Mouse (Mus musculus): ENCODE measurements around the gene Hist1h1a. TPM values are rescaled to one million over a fixed set of nuclear protein-coding genes. Genes with fewer than 3 reads are reported as not detected.
"Not testable (repeated sequence)": the region's sequence is repeated elsewhere in the genome, so short reads cannot be mapped to it uniquely, and the experiment has no call there.

Gene Hist1h1a
- total and polyA plus RNA-seq, 3 experiments: 4.1 to 2,211 TPM; not detected in 1

DNA sequence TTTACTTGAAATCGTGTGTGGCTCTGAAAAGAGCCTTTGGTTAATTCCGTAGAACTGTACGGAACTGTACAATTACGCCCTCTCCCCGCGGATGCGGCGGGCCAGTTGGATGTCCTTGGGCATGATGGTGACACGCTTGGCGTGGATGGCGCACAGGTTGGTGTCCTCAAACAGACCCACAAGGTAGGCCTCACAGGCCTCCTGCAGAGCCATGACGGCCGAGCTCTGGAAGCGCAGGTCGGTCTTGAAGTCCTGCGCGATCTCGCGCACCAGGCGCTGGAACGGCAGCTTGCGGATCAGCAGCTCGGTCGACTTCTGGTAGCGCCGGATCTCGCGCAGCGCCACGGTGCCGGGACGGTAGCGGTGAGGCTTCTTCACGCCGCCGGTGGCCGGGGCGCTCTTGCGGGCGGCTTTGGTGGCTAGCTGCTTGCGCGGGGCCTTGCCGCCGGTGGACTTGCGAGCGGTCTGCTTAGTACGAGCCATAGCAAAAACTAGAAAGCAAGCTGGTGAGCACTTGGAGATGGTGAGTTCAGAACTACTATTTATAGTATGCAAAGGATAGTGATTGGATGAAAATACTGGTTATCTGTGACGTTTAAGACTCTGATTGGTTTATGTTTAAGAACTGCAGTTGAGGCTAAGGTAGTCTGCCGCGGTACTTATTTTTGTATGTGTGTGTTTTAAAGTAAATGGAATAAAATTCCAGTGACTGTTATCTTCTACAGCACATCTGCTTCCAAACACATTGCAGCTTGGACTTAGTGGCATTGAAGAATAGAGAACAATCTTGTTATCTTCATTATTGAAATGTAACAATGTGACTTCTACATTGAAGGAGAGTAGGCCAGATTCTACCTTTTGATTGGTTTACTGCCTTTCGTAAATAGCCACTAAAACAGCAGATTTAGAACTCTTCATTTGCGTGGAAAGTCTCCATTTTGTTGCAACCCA, 1.3 kb upstream of the Hist1h1a start, which contains the start of gene Hist1h3a:
Gene Hist1h3a (minus strand): TSS at position 516 of the 951 bp plus-strand sequence.
- not testable (repeated sequence) for H3K79me2 ChIP-seq (ENCODE audit: control insufficient read depth, insufficient read depth, low read length, poor library complexity); H3K9me3 ChIP-seq (replicated peaks; ENCODE audit: insufficient read depth, low read length); H3K27me3 ChIP-seq (ENCODE audit: control insufficient read depth in 1 of 2, insufficient read depth in 2 of 2, low read length in 2 of 2)
- TF ChIP-seq POLR2A (IDR thresholded peaks at IDR 0.05; ENCODE audit: control insufficient read depth in 1 of 2, insufficient read depth in 1 of 2, low read depth in 1 of 2, low read length in 2 of 2, poor library complexity in 1 of 2) (peak; percentile 98), UBTF (IDR thresholded peaks at IDR 0.05; ENCODE audit: borderline replicate concordance, insufficient read depth, low read depth, low read length) (0 out of 2 replicates have a peak, but pooled peaks have one; percentile 48), POLR2AphosphoS5 (IDR thresholded peaks at IDR 0.05; ENCODE audit: borderline replicate concordance, low read depth, low read length) (peak; percentile 96; the same call in 1 of the 2 replicates), TAL1 (IDR thresholded peaks at IDR 0.05; ENCODE audit: low read length) (peak; percentile 57), TBP (IDR thresholded peaks at IDR 0.05; ENCODE audit: low read depth, low read length) (peak; percentile 99)
- peak; percentile 95 for DNase-seq (ENCODE audit: low read depth, low spot score)
- H3K36me3 ChIP-seq (ENCODE audit: control insufficient read depth in 1 of 2, insufficient read depth in 2 of 2, low read length in 2 of 2): peaks cover 0 to 36% of the 10 kb centered on the region in 2 experiments; a peak in 2 of 4 replicates
- peak within 1 kb of the TSS; percentile 4 to 33 for H3K4me3 ChIP-seq (ENCODE audit: control insufficient read depth in 1 of 2, insufficient read depth in 1 of 2, low read depth in 2 of 2, low read length in 2 of 2)
- peak within 1 kb of the TSS; percentile 72 for H3K9ac ChIP-seq (ENCODE audit: control insufficient read depth, low read depth, low read length, poor library complexity, severe bottlenecking)
- H3K4me1 ChIP-seq (ENCODE audit: control insufficient read depth in 1 of 2, insufficient read depth in 2 of 2, low read length in 2 of 2): peaks cover 0 to 13% of the 10 kb centered on the region in 2 experiments; a peak in 1 of 4 replicates
- H3K27ac ChIP-seq (ENCODE audit: control insufficient read depth, low read depth, low read length): peak within 1 kb of the TSS; percentile 98

DNA sequence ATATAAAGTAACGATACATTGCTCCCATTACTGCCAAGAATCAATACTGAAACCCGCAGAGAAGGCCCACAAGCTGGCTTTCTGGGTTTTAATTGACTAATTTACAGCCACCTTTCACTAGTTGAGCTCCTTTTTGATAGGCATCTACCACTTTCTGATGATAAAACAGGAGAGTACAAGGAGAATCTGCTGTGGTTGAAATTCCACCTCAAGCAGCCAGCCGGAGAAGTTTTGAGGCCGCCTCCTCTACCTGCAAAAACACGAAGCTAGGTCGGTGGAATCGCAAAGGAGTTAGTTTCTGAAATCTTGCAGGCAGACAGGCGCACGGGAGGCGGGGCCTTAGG, 252 bp upstream of the Hist1h1a start:
- H3K4me1 ChIP-seq (ENCODE audit: control insufficient read depth in 1 of 2, insufficient read depth in 2 of 2, low read length in 2 of 2): peaks cover 2 to 13% of the 10 kb centered on the region in 2 experiments; a peak in 3 of 4 replicates

More for the DNA sequence above, 252 bp upstream of the Hist1h1a start:
- peaks cover 0 to 35% of the 10 kb centered on the region in 2 experiments; a peak in 2 of 4 replicates for H3K36me3 ChIP-seq (ENCODE audit: control insufficient read depth in 1 of 2, insufficient read depth in 2 of 2, low read length in 2 of 2)
- H3K9ac ChIP-seq (ENCODE audit: control insufficient read depth, low read depth, low read length, poor library complexity, severe bottlenecking): peak overlapping the region; percentile 72
- no peaks in the 10 kb centered on the region; the same call in 1 of the 2 replicates for H3K79me2 ChIP-seq (ENCODE audit: control insufficient read depth, insufficient read depth, low read length, poor library complexity)
- no peak for DNase-seq (ENCODE audit: low read depth, low spot score)
- peak overlapping the region; percentile 4 to 33 for H3K4me3 ChIP-seq (ENCODE audit: control insufficient read depth in 1 of 2, insufficient read depth in 1 of 2, low read depth in 2 of 2, low read length in 2 of 2)
- no peaks in the 10 kb centered on the region for H3K9me3 ChIP-seq (replicated peaks; ENCODE audit: insufficient read depth, low read length)
- TF ChIP-seq KAT2A (conservative IDR thresholded peaks at IDR 0.05; ENCODE audit: low read depth, low read length) (no peak), ZKSCAN1 (IDR thresholded peaks at IDR 0.05; ENCODE audit: low read depth, low read length) (no peak), ZNF384 (IDR thresholded peaks at IDR 0.05; ENCODE audit: low read depth, low read length) (no peak), UBTF (IDR thresholded peaks at IDR 0.05; ENCODE audit: borderline replicate concordance, insufficient read depth, low read depth, low read length) (no peak), NRF1 (IDR thresholded peaks at IDR 0.05; ENCODE audit: insufficient read depth, low read depth, low read length, poor library complexity, severe bottlenecking) (no peak), POLR2AphosphoS2 (IDR thresholded peaks at IDR 0.05; ENCODE audit: low read length) (no peak), MYC (IDR thresholded peaks at IDR 0.05; ENCODE audit: low read depth, low read length) (no peak), TCF12 (IDR thresholded peaks at IDR 0.05; ENCODE audit: low read depth, low read length) (no peak), E2F4 (IDR thresholded peaks at IDR 0.05; ENCODE audit: borderline replicate concordance, low read depth, low read length) (no peak), MXI1 (IDR thresholded peaks at IDR 0.05; ENCODE audit: low read depth, low read length) (no peak), GABPA (IDR thresholded peaks at IDR 0.05; ENCODE audit: low read depth, low read length) (no peak), BHLHE40 (IDR thresholded peaks at IDR 0.05; ENCODE audit: borderline replicate concordance, low read depth, low read length) (no peak)
- H3K27me3 ChIP-seq (ENCODE audit: control insufficient read depth in 1 of 2, insufficient read depth in 2 of 2, low read length in 2 of 2): no peaks in the 10 kb centered on the region
- peak overlapping the region; percentile 98 for H3K27ac ChIP-seq (ENCODE audit: control insufficient read depth, low read depth, low read length)

Measured in MEL (cell line).